Mouse (Mus musculus): ENCODE measurements around the gene Kifc5b.

GRCm38 (mm10) chr17:26961572-26962240 is 44.8 kb downstream of the Kifc5b start:
- TF ChIP-seq POLR2AphosphoS2 (IDR thresholded peaks at IDR 0.05; ENCODE audit: insufficient read length, low read depth) (no peak), MYOG (IDR thresholded peaks at IDR 0.05; ENCODE audit: control insufficient read depth in 1 of 3, insufficient read depth in 1 of 3, insufficient read length in 2 of 3, low read depth in 2 of 3) (peak in 2 of 3 experiments; percentile 98 to 99), E2F4 (IDR thresholded peaks at IDR 0.05; ENCODE audit: insufficient read depth) (no peak), MYOD1 (IDR thresholded peaks at IDR 0.05; ENCODE audit: control insufficient read depth in 1 of 3, insufficient read length in 2 of 3, low read depth in 2 of 3) (peak in 2 of 3 experiments; percentile 90 to 96), SRF (IDR thresholded peaks at IDR 0.05; ENCODE audit: control insufficient read depth, insufficient read length, low read depth) (no peak), POLR2A (IDR thresholded peaks at IDR 0.05; ENCODE audit: insufficient read length, low read depth) (no peak), USF1 (IDR thresholded peaks at IDR 0.05; ENCODE audit: low read depth) (no peak), MAX (IDR thresholded peaks at IDR 0.05; ENCODE audit: low read depth) (no peak), CEBPB (IDR thresholded peaks at IDR 0.05; ENCODE audit: insufficient read depth, poor library complexity, severe bottlenecking) (no peak)
